Mouse (Mus musculus) stomach, postnatal 0 days (tissue): ENCODE data around the gene Ermp1.

Source experiments
- CTCF ChIP-seq: IDR thresholded peaks from 2 replicates; pipeline ENCODE4 v1.5.1; 2016; ENCODE audit warnings: antibody characterized with exemption, low read depth, mild to moderate bottlenecking, moderate library complexity
- EP300 ChIP-seq: optimal IDR thresholded peaks from 2 replicates; pipeline ENCODE3; 2016; ENCODE audit warnings: antibody characterized with exemption

DNA sequence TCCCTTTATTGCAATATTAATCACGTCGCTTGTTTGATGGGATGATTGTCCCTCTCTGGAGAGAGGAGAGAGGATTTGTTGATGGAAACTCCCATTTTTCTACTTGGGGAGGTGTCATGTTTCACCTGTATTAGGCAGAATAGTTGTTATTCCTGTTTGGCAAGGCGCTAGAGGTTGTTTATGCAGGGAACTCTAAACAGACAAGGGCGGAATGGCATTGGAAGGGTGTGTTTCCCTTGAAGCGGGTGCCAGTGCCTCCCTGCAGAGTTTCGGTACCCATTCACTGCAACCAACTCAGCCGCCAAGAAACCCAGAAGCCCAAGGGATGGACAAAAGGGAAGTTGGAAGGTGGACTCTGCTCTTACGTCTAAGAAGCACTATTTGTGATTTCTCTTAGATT lies 15.6 kb upstream of the Ermp1 start:
- TF ChIP-seq CTCF, result no peak
- TF ChIP-seq EP300, result no peak
